ENCODE assay signal across 8 mouse cellular contexts in genomic region chr4:116017902-116018746, GRCm38 (mm10). TPM values are rescaled to one million over a fixed set of nuclear protein-coding genes. Genes with fewer than 3 reads are reported as not detected.
DNase-seq lines count a peak whose midpoint lies in the region; ATAC-seq and TF ChIP-seq lines count a peak whose summit lies in the region.

TSS of gene Faah (minus strand) at chr4:116017926.

- H3K4me3 ChIP-seq in testis, adult 2 months (ENCODE audit: control insufficient read depth, low read depth, low read length): peak within 1 kb of the TSS; percentile 93
- peak within 1 kb of the TSS; percentile 65 for H3K4me3 ChIP-seq in midbrain, embryonic 14.5 days (replicated peaks; ENCODE audit: low read depth, low read length)

- H3K4me1 ChIP-seq in testis, adult 2 months (ENCODE audit: control insufficient read depth, insufficient read depth, low read length): peaks cover 10% of the 10 kb centered on the region
- 0 out of 2 replicates have a peak, but pooled peaks cover 10% of the 10 kb centered on the region for H3K4me1 ChIP-seq in midbrain, embryonic 14.5 days (ENCODE audit: control insufficient read depth, insufficient read depth, low read length)

- no peaks in the 10 kb centered on the region for H3K9me3 ChIP-seq in midbrain, embryonic 14.5 days (ENCODE audit: control insufficient read depth, low read length)

- peak within 1 kb of the TSS; percentile 94 for H3K4me2 ChIP-seq in midbrain, embryonic 14.5 days (ENCODE audit: low read length)

- ATAC-seq in midbrain, embryonic 14.5 days (ENCODE audit: low FRiP score, low TSS enrichment): peak; percentile 71

- TF ChIP-seq POLR2A in testis, adult 2 months (IDR thresholded peaks at IDR 0.05; ENCODE audit: control insufficient read depth, low read depth, low read length): no peak

- no peaks in the 10 kb centered on the region for H3K36me3 ChIP-seq in testis, adult 2 months (ENCODE audit: control insufficient read depth, insufficient read depth, low read length)
- H3K36me3 ChIP-seq in midbrain, embryonic 14.5 days (ENCODE audit: control insufficient read depth, insufficient read depth, low read length): no peaks in the 10 kb centered on the region

- peak within 1 kb of the TSS; percentile 92 for H3K27ac ChIP-seq in testis, adult 2 months (ENCODE audit: control insufficient read depth, insufficient read depth, low read depth, low read length)
- peak within 1 kb of the TSS; percentile 76 for H3K27ac ChIP-seq in midbrain, embryonic 14.5 days (replicated peaks; ENCODE audit: low read depth, low read length)

- peak; percentile 7 for DNase-seq in embryo, embryonic 10.5 days (ENCODE audit: low spot score)
- no peak for DNase-seq in embryo, embryonic 11 days
- DNase-seq in testis, postnatal 10 days (ENCODE audit: low spot score): no peak
- no peak for DNase-seq in large intestine, adult 2 months (ENCODE audit: low read depth, low spot score)
- DNase-seq in midbrain, embryonic 14.5 days: no peak
- no peak for DNase-seq in MN1 (ENCODE audit: low spot score)
- DNase-seq in kidney, adult 11 months: no peak

- WGBS in large intestine, adult 2 months: 10% methylated on average over 18 of the region's 18 CpGs
- WGBS in midbrain, embryonic 14.5 days: 11% methylated on average over 16 of the region's 18 CpGs

- TF ChIP-seq CTCF in testis, adult 2 months (IDR thresholded peaks at IDR 0.05; ENCODE audit: control insufficient read depth, insufficient read depth, insufficient replicate concordance, low read depth, low read length): no peak

- H3K27me3 ChIP-seq in testis, adult 2 months (ENCODE audit: control insufficient read depth, insufficient read depth, low read length): no peaks in the 10 kb centered on the region
- H3K27me3 ChIP-seq in midbrain, embryonic 14.5 days (ENCODE audit: control insufficient read depth, insufficient read depth, low read length): peaks cover 32% of the 10 kb centered on the region; the same call in 1 of the 2 replicates

- H3K9ac ChIP-seq in midbrain, embryonic 14.5 days (replicated peaks; ENCODE audit: low read length): peak within 1 kb of the TSS; percentile 81

RNA-seq across cellular contexts. Expression of gene Faah, which starts in this region (rescaled TPM):
- polyA plus RNA-seq in testis, adult 2 months (2012; rRNA removed): 31.6 and 32.2 TPM in 2 replicates
- polyA plus RNA-seq in large intestine, adult 2 months (2012; rRNA removed): 58.1 and 79.3 TPM in 2 replicates
- polyA plus RNA-seq in midbrain, embryonic 14.5 days (2014; fragmentation: Nextera tagmentation; extraction: Ambion mirVana): 15.5 and 17.5 TPM in 2 replicates
